Mouse (Mus musculus) heart, embryonic 15.5 days (tissue): Measurements from ENCODE around the gene Exph5. TPM values are rescaled to one million over a fixed set of nuclear protein-coding genes. Genes with fewer than 3 reads are reported as not detected.
A peak's percentile ranks its signal among the peaks of the same experiment; 100 is the strongest.

Source experiments
- ATAC-seq: fragments of 200-750 bp; cut with Nextera tagmentation; replicated peaks from 2 replicates; pipeline ENCODE4 v1.8.0; 2017; ENCODE audit warnings: low read depth, moderate TSS enrichment; ENCODE audit not compliant: insufficient number of reproducible peaks, insufficient read depth, low FRiP score
- H3K27ac ChIP-seq: fragments of 300-500 bp; sonication (generic); 2 replicates; pipeline ENCODE4 v1.5.1; 2015; ENCODE audit warnings: mild to moderate bottlenecking, inconsistent platforms
- H3K27me3 ChIP-seq: fragments of 300-500 bp; sonication (generic); 2 replicates; pipeline ENCODE4 v1.6.1; 2015; ENCODE audit warnings: inconsistent platforms
- H3K36me3 ChIP-seq: fragments of 300-500 bp; sonication (generic); 2 replicates; pipeline ENCODE4 v1.6.1; 2015; ENCODE audit warnings: mild to moderate bottlenecking, inconsistent platforms
- H3K4me1 ChIP-seq: fragments of 300-500 bp; sonication (generic); replicated peaks from 2 replicates; pipeline ENCODE4 v1.6.1; 2015; ENCODE audit warnings: inconsistent platforms
- H3K4me2 ChIP-seq: fragments of 300-500 bp; sonication (generic); 2 replicates; pipeline ENCODE4 v1.6.1; 2015; ENCODE audit warnings: inconsistent platforms, mild to moderate bottlenecking, moderate library complexity
- H3K4me3 ChIP-seq: fragments of 300-500 bp; sonication (generic); 2 replicates; pipeline ENCODE4 v1.5.1; 2015; ENCODE audit warnings: mild to moderate bottlenecking, inconsistent platforms
- H3K9ac ChIP-seq: fragments of 300-500 bp; sonication (generic); 2 replicates; pipeline ENCODE4 v1.6.1; 2015; ENCODE audit warnings: mild to moderate bottlenecking, inconsistent platforms
- H3K9me3 ChIP-seq: fragments of 300-500 bp; sonication (generic); replicated peaks from 2 replicates; pipeline ENCODE4 v1.6.1; 2016; ENCODE audit warnings: inconsistent platforms
- WGBS: fragments of 180-500 bp; shearing (Covaris S2); methylation state at CpG from one replicate; pipeline ENCODE4 v1.1.7; 2015; ENCODE audit warnings: mixed read lengths; 5-methylcytosine and 5-hydroxymethylcytosine counted together
- polyA plus RNA-seq: library from polyadenylated mRNA; unstranded; fragments of >200 nt; fragmentation: Nextera tagmentation; extraction: Ambion mirVana; gene quantifications from 2 replicates; pipeline ENCODE4 v1.2.1, GENCODE M21; 2015

The Exph5 gene
- polyA plus RNA-seq, 1 experiment from 2014 or later, result 0.31 TPM

GRCm38 (mm10) chr9:53390136-53390535, 88.7 kb downstream of the Exph5 start:
- Histone ChIP-seq H3K9ac (no peak overlapping the region), H3K27ac (no peak overlapping the region), H3K9me3 (no peaks in the 10 kb centered on the region), H3K4me3 (no peak overlapping the region), H3K36me3 (no peaks in the 10 kb centered on the region; the same call in 1 of the 2 replicates), H3K27me3 (no peaks in the 10 kb centered on the region), H3K4me1 (peaks cover 2% of the 10 kb centered on the region; the same call in 1 of the 2 replicates), H3K4me2 (no peak overlapping the region)
- 70% methylated on average over 7 of the region's 7 CpGs for WGBS
- no peak for ATAC-seq

GRCm38 (mm10) chr9:53397685-53398387, 96.4 kb downstream of the Exph5 start:
- WGBS, result 72% methylated on average over 13 of the region's 13 CpGs
- H3K4me2 ChIP-seq, result no peak overlapping the region
- no peak overlapping the region for H3K9ac ChIP-seq
- no peak overlapping the region for H3K27ac ChIP-seq
- no peak for ATAC-seq
- H3K4me1 ChIP-seq, result peaks cover 10% of the 10 kb centered on the region
- no peak overlapping the region for H3K4me3 ChIP-seq
- H3K36me3 ChIP-seq, result no peaks in the 10 kb centered on the region
- no peaks in the 10 kb centered on the region for H3K27me3 ChIP-seq
- H3K9me3 ChIP-seq, result no peaks in the 10 kb centered on the region

GRCm38 (mm10) chr9:53398388-53398700, 96.9 kb downstream of the Exph5 start:
- Histone ChIP-seq H3K36me3 (no peaks in the 10 kb centered on the region), H3K4me2 (no peak overlapping the region), H3K9me3 (no peaks in the 10 kb centered on the region), H3K4me3 (no peak overlapping the region), H3K9ac (no peak overlapping the region), H3K4me1 (peaks cover 10% of the 10 kb centered on the region), H3K27ac (no peak overlapping the region), H3K27me3 (no peaks in the 10 kb centered on the region)
- ATAC-seq, result no peak
- WGBS, result 13% methylated on average over 5 of the region's 5 CpGs

GRCm38 (mm10) chr9:53399537-53399936, 98.1 kb downstream of the Exph5 start:
- Histone ChIP-seq H3K4me1 (peaks cover 10% of the 10 kb centered on the region), H3K27me3 (no peaks in the 10 kb centered on the region), H3K9me3 (no peaks in the 10 kb centered on the region), H3K9ac (no peak overlapping the region), H3K27ac (no peak overlapping the region), H3K36me3 (no peaks in the 10 kb centered on the region), H3K4me3 (no peak overlapping the region), H3K4me2 (no peak overlapping the region)
- 91% methylated on average over 8 of the region's 8 CpGs for WGBS
- ATAC-seq, result no peak

- Histone ChIP-seq H3K4me3 (no peak overlapping the region), H3K9ac (no peak overlapping the region), H3K27me3 (no peaks in the 10 kb centered on the region), H3K4me1 (peaks cover 13% of the 10 kb centered on the region), H3K27ac (no peak overlapping the region), H3K4me2 (no peak overlapping the region), H3K9me3 (no peaks in the 10 kb centered on the region), H3K36me3 (no peaks in the 10 kb centered on the region)
- WGBS, result 88% methylated on average over 4 of the region's 4 CpGs
- ATAC-seq, result no peak
Measured at GRCm38 (mm10) chr9:53400696-53401095, 99.2 kb downstream of the Exph5 start.

- Histone ChIP-seq H3K4me1 (peaks cover 13% of the 10 kb centered on the region), H3K4me2 (no peak overlapping the region), H3K9ac (no peak overlapping the region), H3K9me3 (no peaks in the 10 kb centered on the region), H3K27me3 (no peaks in the 10 kb centered on the region), H3K27ac (no peak overlapping the region), H3K4me3 (no peak overlapping the region), H3K36me3 (no peaks in the 10 kb centered on the region)
- ATAC-seq, result no peak
- 57% methylated on average over 8 of the region's 8 CpGs for WGBS
Measured at GRCm38 (mm10) chr9:53401146-53401545, 99.7 kb downstream of the Exph5 start.

GRCm38 (mm10) chr9:53402291-53402711, 100.8 kb downstream of the Exph5 start, which contains the start of gene 4930550C14Rik:
Gene 4930550C14Rik, plus strand, starts transcription at chr9:53402325.
- ATAC-seq, result no peak; the same call in 1 of the 2 replicates
- H3K4me3 ChIP-seq, result peak within 1 kb of the TSS; percentile 24

GRCm38 (mm10) chr9:53402991-53403390, 101.5 kb downstream of the Exph5 start:
- Histone ChIP-seq H3K4me3 (no peak overlapping the region), H3K27me3 (no peaks in the 10 kb centered on the region), H3K9ac (no peak overlapping the region), H3K4me1 (peaks cover 13% of the 10 kb centered on the region), H3K27ac (no peak overlapping the region), H3K36me3 (no peaks in the 10 kb centered on the region), H3K9me3 (no peaks in the 10 kb centered on the region), H3K4me2 (peak overlapping the region; percentile 51)
- no peak for ATAC-seq
- WGBS, result 81% methylated on average over 8 of the region's 8 CpGs

More at GRCm38 (mm10) chr9:53402291-53402711, 100.8 kb downstream of the Exph5 start, which contains the start of gene 4930550C14Rik:
- Histone ChIP-seq H3K27me3 (no peaks in the 10 kb centered on the region), H3K4me1 (peaks cover 13% of the 10 kb centered on the region), H3K36me3 (no peaks in the 10 kb centered on the region), H3K4me2 (peak within 1 kb of the TSS; percentile 51), H3K9me3 (no peaks in the 10 kb centered on the region), H3K9ac (0 out of 2 replicates have a peak within 1 kb of the TSS, but pooled peaks have one; percentile 15), H3K27ac (peak within 1 kb of the TSS; percentile 67)
- 16% methylated on average over 11 of the region's 11 CpGs for WGBS

- Histone ChIP-seq H3K4me3 (no peak overlapping the region), H3K4me2 (peak overlapping the region; percentile 61; the same call in 1 of the 2 replicates), H3K9ac (no peak overlapping the region), H3K27ac (no peak overlapping the region; the same call in 1 of the 2 replicates), H3K27me3 (no peaks in the 10 kb centered on the region), H3K4me1 (peaks cover 13% of the 10 kb centered on the region), H3K36me3 (no peaks in the 10 kb centered on the region), H3K9me3 (no peaks in the 10 kb centered on the region)
- WGBS, result 79% methylated on average over 6 of the region's 6 CpGs
- no peak for ATAC-seq
Measured at GRCm38 (mm10) chr9:53404050-53404752, 102.7 kb downstream of the Exph5 start.

- WGBS, result 25% methylated on average over 21 of the region's 21 CpGs
- no peaks in the 10 kb centered on the region for H3K36me3 ChIP-seq
- ATAC-seq, result peak; percentile 78
- H3K9me3 ChIP-seq, result no peaks in the 10 kb centered on the region
- H3K4me3 ChIP-seq, result peak overlapping the region; percentile 42
- peak overlapping the region; percentile 35 for H3K9ac ChIP-seq
- peaks cover 13% of the 10 kb centered on the region for H3K4me1 ChIP-seq
- no peaks in the 10 kb centered on the region for H3K27me3 ChIP-seq
- peak overlapping the region; percentile 61 for H3K4me2 ChIP-seq
- H3K27ac ChIP-seq, result peak overlapping the region; percentile 65
Measured at GRCm38 (mm10) chr9:53404753-53405722, 103.6 kb downstream of the Exph5 start.

- peaks cover 3% of the 10 kb centered on the region; the same call in 1 of the 2 replicates for H3K4me1 ChIP-seq
- H3K27ac ChIP-seq, result no peak overlapping the region
Measured at GRCm38 (mm10) chr9:53408548-53408947, 107.1 kb downstream of the Exph5 start.

More at GRCm38 (mm10) chr9:53408548-53408947, 107.1 kb downstream of the Exph5 start:
- Histone ChIP-seq H3K27me3 (no peaks in the 10 kb centered on the region), H3K9ac (no peak overlapping the region), H3K4me3 (no peak overlapping the region), H3K4me2 (no peak overlapping the region), H3K9me3 (no peaks in the 10 kb centered on the region), H3K36me3 (no peaks in the 10 kb centered on the region)
- WGBS, result 73% methylated on average over 4 of the region's 4 CpGs
- no peak for ATAC-seq
